ENCODE assay signal across 18 mouse cellular contexts in the genomic region with DNA sequence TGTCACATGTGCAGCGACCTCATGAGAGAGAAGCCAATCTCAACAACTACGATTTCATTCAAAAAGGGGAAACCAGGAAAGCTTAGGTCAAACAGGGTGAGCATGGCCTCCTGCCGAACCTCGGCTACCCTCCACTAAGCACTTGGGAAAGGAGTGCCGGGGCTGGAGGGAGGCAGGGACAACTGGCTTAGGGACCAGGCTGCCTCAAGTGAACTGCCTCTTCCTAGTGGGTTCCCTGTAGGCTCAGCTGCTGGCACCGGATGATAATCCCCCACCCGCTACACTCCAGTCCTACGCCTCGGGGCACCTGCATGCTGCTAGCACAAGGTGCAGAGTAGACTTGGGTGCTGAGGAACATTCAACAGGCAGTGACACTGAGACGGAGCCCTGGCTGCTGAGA. TPM values are rescaled to one million over a fixed set of nuclear protein-coding genes. Genes with fewer than 3 reads are reported as not detected.
A peak's percentile ranks its signal among the peaks of the same experiment; 100 is the strongest.
DNase-seq lines count a peak whose midpoint lies in the region; ATAC-seq and TF ChIP-seq lines count a peak whose summit lies in the region.
"Had no signal": no experiment of that assay in that cellular context is flagged by ENCODE, and none has a peak within 500 bp of the region (broad histone marks: within the 10 kb centered on the region; RNA-seq: fewer than 3 reads in every experiment).

No protein-coding gene starts in this region.

- WGBS in heart, embryonic 10.5 days, result 89% methylated on average over 10 of the region's 10 CpGs
- WGBS in liver, adult 2 months, result 64% methylated on average over 10 of the region's 10 CpGs
- 88% methylated on average over 10 of the region's 10 CpGs for WGBS in liver, embryonic 11.5 days

- no peak overlapping the region for H3K9ac ChIP-seq in liver, adult 2 months (ENCODE audit: low read depth, low read length)
- H3K9ac ChIP-seq in liver, embryonic 11.5 days (ENCODE audit: low read depth, low read length), result no peak overlapping the region
- H3K9ac ChIP-seq: forebrain, postnatal 0 days; heart, embryonic 15.5 days; hindbrain, embryonic 15.5 days; limb, embryonic 12.5 days; lung, embryonic 15.5 days; midbrain, embryonic 12.5 days had no signal

- no peaks in the 10 kb centered on the region for H3K9me3 ChIP-seq in heart, embryonic 10.5 days
- H3K9me3 ChIP-seq in liver, embryonic 11.5 days (ENCODE audit: control insufficient read depth, low read length), result no peaks in the 10 kb centered on the region
- H3K9me3 ChIP-seq in E14TG2a.4 (ENCODE audit: low read length), result no peaks in the 10 kb centered on the region
- H3K9me3 ChIP-seq: heart, embryonic 15.5 days; hindbrain, embryonic 15.5 days; limb, embryonic 12.5 days; lung, embryonic 15.5 days; midbrain, embryonic 12.5 days had no signal

- H3K27ac ChIP-seq in heart, embryonic 10.5 days, result no peak overlapping the region
- H3K27ac ChIP-seq in liver, adult 2 months (replicated peaks; ENCODE audit: insufficient read depth, low read depth, low read length), result peak overlapping the region; percentile 81; the same call in 1 of the 2 replicates
- H3K27ac ChIP-seq in liver, embryonic 11.5 days (ENCODE audit: low read depth, low read length), result no peak overlapping the region
- peak overlapping the region; percentile 13 for H3K27ac ChIP-seq in bone marrow macrophage, adult 2 months (ENCODE audit: insufficient read depth, low read depth, low read length)
- H3K27ac ChIP-seq: heart, embryonic 15.5 days; hindbrain, embryonic 15.5 days; limb, embryonic 12.5 days; midbrain, embryonic 12.5 days had no signal

- DNase-seq in heart, adult 11 months, result peak; percentile 96
- DNase-seq in heart, embryonic 10.5 days (ENCODE audit: low spot score), result no peak
- DNase-seq in liver, adult 2 months (ENCODE audit: extremely low read depth, low read depth, low spot score), result peak; percentile 43
- no peak for DNase-seq in liver, embryonic 11.5 days (ENCODE audit: low spot score)
- no peak for DNase-seq in frontal cortex, postnatal 25 days (ENCODE audit: low spot score in 2 of 2)
- DNase-seq: cerebellum, adult 11-12 months; forebrain, postnatal 0 days; gastrocnemius, postnatal 10 days; thymus, postnatal 36 days had no signal

- no peak overlapping the region for H3K4me2 ChIP-seq in liver, embryonic 11.5 days
- H3K4me2 ChIP-seq: heart, embryonic 15.5 days; hindbrain, embryonic 15.5 days; limb, embryonic 12.5 days; lung, embryonic 15.5 days; midbrain, embryonic 12.5 days had no signal

- no peak for TF ChIP-seq POLR2A in liver, adult 2 months (IDR thresholded peaks at IDR 0.05; ENCODE audit: extremely low read depth, insufficient read depth, low read length)
- no peak for TF ChIP-seq POLR2A in bone marrow macrophage, adult 2 months (IDR thresholded peaks at IDR 0.05; ENCODE audit: borderline replicate concordance, low read depth, low read length)

- H3K4me1 ChIP-seq in heart, embryonic 10.5 days, result peaks cover 53% of the 10 kb centered on the region
- H3K4me1 ChIP-seq in liver, adult 2 months (ENCODE audit: control insufficient read depth, insufficient read depth, low read length), result peaks cover 43% of the 10 kb centered on the region
- peaks cover 20% of the 10 kb centered on the region for H3K4me1 ChIP-seq in liver, embryonic 11.5 days (replicated peaks; ENCODE audit: control insufficient read depth, insufficient read depth, low read length)
- H3K4me1 ChIP-seq in E14TG2a.4 (replicated peaks; ENCODE audit: low read depth, low read length), result peaks cover 100% of the 10 kb centered on the region
- H3K4me1 ChIP-seq in bone marrow macrophage, adult 2 months (ENCODE audit: control insufficient read depth, insufficient read depth, low read length), result peaks cover 91% of the 10 kb centered on the region
- H3K4me1 ChIP-seq: limb, embryonic 12.5 days had no signal

- no peak overlapping the region for H3K4me3 ChIP-seq in heart, embryonic 10.5 days
- H3K4me3 ChIP-seq in liver, adult 2 months (ENCODE audit: insufficient read depth, low read depth, low read length), result no peak overlapping the region
- H3K4me3 ChIP-seq in liver, embryonic 11.5 days (ENCODE audit: low read depth, low read length), result no peak overlapping the region
- H3K4me3 ChIP-seq in E14TG2a.4 (replicated peaks; ENCODE audit: low read length), result peak overlapping the region; percentile 49
- H3K4me3 ChIP-seq in bone marrow macrophage, adult 2 months (ENCODE audit: insufficient read depth, low read length), result no peak overlapping the region
- H3K4me3 ChIP-seq: heart, embryonic 15.5 days; hindbrain, embryonic 15.5 days; limb, embryonic 12.5 days; lung, embryonic 15.5 days; midbrain, embryonic 12.5 days had no signal

- H3K79me2 ChIP-seq in liver, adult 2 months (ENCODE audit: control insufficient read depth, insufficient read depth, low read length), result peaks cover 8% of the 10 kb centered on the region; the same call in 1 of the 2 replicates

- H3K36me3 ChIP-seq in heart, embryonic 10.5 days, result peaks cover 73% of the 10 kb centered on the region
- H3K36me3 ChIP-seq in liver, adult 2 months (ENCODE audit: control insufficient read depth, insufficient read depth, low read length), result peaks cover 5% of the 10 kb centered on the region; the same call in 1 of the 2 replicates
- H3K36me3 ChIP-seq in liver, embryonic 11.5 days (ENCODE audit: control insufficient read depth, insufficient read depth, low read length), result peaks cover 40% of the 10 kb centered on the region
- H3K36me3 ChIP-seq in E14TG2a.4 (ENCODE audit: insufficient read depth, low read length), result peaks cover 100% of the 10 kb centered on the region

- no peaks in the 10 kb centered on the region for H3K27me3 ChIP-seq in heart, embryonic 10.5 days (ENCODE audit: insufficient read depth, poor library complexity, severe bottlenecking)
- H3K27me3 ChIP-seq in liver, adult 2 months (ENCODE audit: control insufficient read depth, insufficient read depth, low read length), result no peaks in the 10 kb centered on the region
- no peaks in the 10 kb centered on the region for H3K27me3 ChIP-seq in liver, embryonic 11.5 days (replicated peaks; ENCODE audit: control insufficient read depth, insufficient read depth, low read length)
- H3K27me3 ChIP-seq in E14TG2a.4 (ENCODE audit: insufficient read depth, low read length), result no peaks in the 10 kb centered on the region
- H3K27me3 ChIP-seq: heart, embryonic 15.5 days; hindbrain, embryonic 15.5 days; limb, embryonic 12.5 days; lung, embryonic 15.5 days; midbrain, embryonic 12.5 days had no signal

- no peak for TF ChIP-seq CTCF in liver, adult 2 months (IDR thresholded peaks at IDR 0.05; ENCODE audit: low read depth, low read length)
- no peak for TF ChIP-seq CTCF in E14TG2a.4 (conservative IDR thresholded peaks at IDR 0.05; ENCODE audit: low read length)
- no peak for TF ChIP-seq CTCF in bone marrow macrophage, adult 2 months (IDR thresholded peaks at IDR 0.05; ENCODE audit: low read depth, low read length)

- ATAC-seq in liver, embryonic 11.5 days (replicated peaks; ENCODE audit: low FRiP score), result no peak
- ATAC-seq: forebrain, postnatal 0 days; intestine, postnatal 0 days had no signal

RNA-seq across cellular contexts. Expression of a gene that starts 21.9 kb away (rescaled TPM):
- polyA plus RNA-seq in heart, embryonic 10.5 days (2016; fragmentation: Nextera tagmentation; extraction: Ambion mirVana), result 655 and 948 TPM in 2 replicates
- 18.9 and 19.5 TPM in 2 replicates for total RNA-seq in liver, adult 2 months (2014; rRNA removed)
- 10.9 and 24.3 TPM in 2 replicates for polyA plus RNA-seq in liver, adult 2 months (2012; rRNA removed)
- 11.8 and 22.1 TPM in 2 replicates for polyA plus RNA-seq in liver, embryonic 11.5 days (2014; fragmentation: Nextera tagmentation; extraction: Ambion mirVana)
- polyA plus RNA-seq in bone marrow macrophage, adult 2 months (2012; ENCODE audit: insufficient read depth, insufficient read length, missing spikeins), result 0.80 and 1.8 TPM in 2 replicates
- total RNA-seq: neutrophil, adult 5-6 weeks had no signal

RNA-seq across cellular contexts. Expression of a gene that starts 24.8 kb away (rescaled TPM):
- 202 and 227 TPM in 2 replicates for polyA plus RNA-seq in heart, embryonic 10.5 days (2016; fragmentation: Nextera tagmentation; extraction: Ambion mirVana)
- total RNA-seq in liver, adult 2 months (2014; rRNA removed), result 23.0 and 30.9 TPM in 2 replicates
- 42.4 and 50.4 TPM in 2 replicates for polyA plus RNA-seq in liver, adult 2 months (2012; rRNA removed)
- polyA plus RNA-seq in liver, embryonic 11.5 days (2014; fragmentation: Nextera tagmentation; extraction: Ambion mirVana), result 97.3 and 99.8 TPM in 2 replicates
- polyA plus RNA-seq in bone marrow macrophage, adult 2 months (2012; ENCODE audit: insufficient read depth, insufficient read length, missing spikeins), result 151 and 157 TPM in 2 replicates

Comparison
In these comparisons a context has a peak if more than half of its experiments do, and no peak if none do; other contexts are left out.
1. DNase-seq: peak in heart, adult 11 months (single experiment) and liver, adult 2 months (single experiment); none in heart, embryonic 10.5 days (single experiment), liver, embryonic 11.5 days (single experiment) and frontal cortex, postnatal 25 days (0 of 2).
2. H3K27ac ChIP-seq: peak in liver, adult 2 months (single experiment) and bone marrow macrophage, adult 2 months (single experiment); none in heart, embryonic 10.5 days (single experiment) and liver, embryonic 11.5 days (single experiment).
3. RNA of a gene that starts 21.9 kb away (polyA plus RNA-seq): 655 to 948 TPM in heart, embryonic 10.5 days; 10.9 to 24.3 TPM in liver, adult 2 months, 11.8 to 22.1 TPM in liver, embryonic 11.5 days and 0.80 to 1.8 TPM in bone marrow macrophage, adult 2 months; every median in the first group is over 10 times any median in the second.